Mouse (Mus musculus) mammary gland, adult 2 months (tissue): ENCODE results near the gene Zfp275. TPM values are rescaled to one million over a fixed set of nuclear protein-coding genes. Genes with fewer than 3 reads are reported as not detected.

ENCODE experiments used
- polyA plus RNA-seq: library from polyadenylated mRNA; depleted of rRNA; stranded (reverse); fragments of >200 nt; gene quantifications from 2 replicates; pipeline ENCODE4 v1.2.3, GENCODE M21; 2012; ENCODE audit warnings: low replicate concordance; rRNA removed

Gene Zfp275
- polyA plus RNA-seq, result 15.9 and 24.5 TPM in 2 replicates

GRCm38 (mm10) chrX:73342483-73342895 is at the start of gene Zfp275:
Gene Zfp275, plus strand, starts transcription at chrX:73342621.

GRCm38 (mm10) chrX:73292876-73293275 is 49.5 kb upstream of the Zfp275 start, which contains the start of the genes Xlr5a and Xlr5c:
Gene Xlr5a, minus strand, starts transcription at chrX:73292976.
Gene Xlr5c, minus strand, starts transcription at chrX:73292976.

GRCm38 (mm10) chrX:73336740-73337139 is 5.7 kb upstream of the Zfp275 start, which contains the start of gene Gm45015:
Gene Gm45015, minus strand, starts transcription at chrX:73336840.

DNA sequence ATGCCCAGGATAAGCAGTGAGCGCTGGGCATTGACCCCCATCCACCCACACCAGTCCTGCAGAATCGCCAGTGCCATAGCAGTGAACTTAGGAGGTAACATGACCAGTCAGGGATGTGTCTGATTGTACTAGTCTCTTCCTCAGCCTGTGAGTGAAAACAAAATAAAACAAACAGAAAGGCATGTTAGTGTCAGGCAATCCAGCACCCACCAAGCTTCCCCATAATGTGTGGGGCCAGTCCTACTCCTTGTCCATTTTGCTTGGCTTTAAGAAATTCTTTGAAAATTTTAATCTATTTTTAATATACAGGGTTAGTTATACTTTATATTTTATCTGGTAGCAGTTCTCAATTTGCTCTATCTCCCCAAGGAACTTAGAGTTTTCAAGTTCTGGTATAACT is 56.2 kb downstream of the Zfp275 start, which contains the start of gene Gm18336:
Gene Gm18336 (minus strand): TSS at position 101 of the 400 bp plus-strand sequence.

Other genes starting within 250 kb of the Zfp275 start
- 0.19 TPM in 1 of 2 replicates, not detected in the other for gene Xlr3a, start 245.5 kb upstream of the Zfp275 start, polyA plus RNA-seq
- 0.07 and 0.17 TPM in 2 replicates for gene Gm14685, start 225.6 kb upstream of the Zfp275 start, polyA plus RNA-seq
- not detected in 2 replicates for gene Xlr5b, start 193.8 kb upstream of the Zfp275 start, polyA plus RNA-seq
- not detected in 2 replicates for gene DXBay18, start 193.2 kb upstream of the Zfp275 start, polyA plus RNA-seq
- gene Spin2d, start 165.6 kb upstream of the Zfp275 start, polyA plus RNA-seq, result not detected in 2 replicates
- 0.75 and 3.2 TPM in 2 replicates for gene Xlr3b, start 150.4 kb upstream of the Zfp275 start, polyA plus RNA-seq
- gene Xlr4b, start 128.3 kb upstream of the Zfp275 start, polyA plus RNA-seq, result 1.4 and 2.4 TPM in 2 replicates
- 10.8 and 30.5 TPM in 2 replicates for gene F8a, start 114.3 kb upstream of the Zfp275 start, polyA plus RNA-seq
- gene Xlr4c, start 99.5 kb upstream of the Zfp275 start, polyA plus RNA-seq, result 0.72 and 1.3 TPM in 2 replicates
- gene Xlr3c, start 77.2 kb upstream of the Zfp275 start, polyA plus RNA-seq, result 0.13 TPM in 1 of 2 replicates, not detected in the other
- not detected in 2 replicates for gene Xlr5a, start 49.6 kb upstream of the Zfp275 start, polyA plus RNA-seq
- 0.17 and 0.26 TPM in 2 replicates for gene Xlr5c, start 49.6 kb upstream of the Zfp275 start, polyA plus RNA-seq
- 0.09 TPM in 1 of 2 replicates, not detected in the other for gene Gm45015, start 5.8 kb upstream of the Zfp275 start, polyA plus RNA-seq
- gene Gm18336, start 56.1 kb downstream of the Zfp275 start, polyA plus RNA-seq, result 0.07 and 0.54 TPM in 2 replicates
- gene Zfp92, start 68.5 kb downstream of the Zfp275 start, polyA plus RNA-seq, result 0.05 and 0.07 TPM in 2 replicates
- gene Trex2, start 92.7 kb downstream of the Zfp275 start, polyA plus RNA-seq, result 1.1 and 3.4 TPM in 2 replicates
- gene Haus7, start 116.4 kb downstream of the Zfp275 start, polyA plus RNA-seq, result 23.8 and 32.0 TPM in 2 replicates
- gene Bgn, start 141.0 kb downstream of the Zfp275 start, polyA plus RNA-seq, result 209 and 447 TPM in 2 replicates
- 0.72 TPM in 1 of 2 replicates, not detected in the other for gene Atp2b3, start 160.5 kb downstream of the Zfp275 start, polyA plus RNA-seq